Mouse (Mus musculus): ENCODE measurements around the gene Gm7073. TPM values are rescaled to one million over a fixed set of nuclear protein-coding genes. Genes with fewer than 3 reads are reported as not detected.

Gm7073 gene
- not detected for total RNA-seq (2023)

GRCm38 (mm10) chrX:60539149-60539548 is at the start of gene Gm7073:
TSS of gene Gm7073 (minus strand) at chrX:60539249.

Other genes with a start within 250 kb of the Gm7073 start
- gene Atp11c, start 53.4 kb upstream of the Gm7073 start, total RNA-seq (2023): 26.6 TPM

Data from CD4-positive naive resting alpha-beta T cell, adult 57 days (primary cell).